Comparison of ENCODE assay signal across 22 mouse cellular contexts in the genomic region with DNA sequence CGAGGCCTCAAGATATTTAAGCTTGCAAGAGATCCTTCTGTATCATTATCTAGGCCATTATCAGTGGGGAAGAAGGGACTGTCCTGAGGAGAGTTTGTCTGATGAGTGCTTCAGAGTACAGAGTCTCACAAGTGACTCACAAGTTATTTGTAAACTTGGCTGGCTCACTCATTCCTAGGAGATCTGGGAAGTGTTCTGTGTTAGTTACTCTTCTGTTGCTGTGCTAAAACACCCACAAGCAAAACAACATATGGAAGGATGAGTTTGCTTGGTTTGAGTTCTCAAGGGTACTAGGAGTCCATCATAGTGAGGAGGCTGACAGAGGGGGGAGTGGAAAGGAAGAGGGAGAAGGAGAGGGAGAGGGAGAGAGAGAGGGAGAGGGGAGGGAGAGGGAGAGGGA.
A peak's percentile ranks its signal among the peaks of the same experiment; 100 is the strongest.
DNase-seq lines count a peak whose midpoint lies in the region; ATAC-seq and TF ChIP-seq lines count a peak whose summit lies in the region.
"Had no signal": no experiment of that assay in that cellular context is flagged by ENCODE, and none has a peak within 500 bp of the region (broad histone marks: within the 10 kb centered on the region; RNA-seq: fewer than 3 reads in every experiment).

No protein-coding gene starts in this region.

- no peak overlapping the region for H3K4me3 ChIP-seq in forebrain, postnatal 0 days (ENCODE audit: low read depth, low read length)
- H3K4me3 ChIP-seq in forebrain, embryonic 16.5 days (replicated peaks; ENCODE audit: low read length), result no peak overlapping the region
- H3K4me3 ChIP-seq in stomach, postnatal 0 days (ENCODE audit: low read depth, low read length), result no peak overlapping the region
- H3K4me3 ChIP-seq: embryonic facial prominence, embryonic 13.5 days; erythroblast, embryonic 14.5 days; forebrain, embryonic 10.5 days; gastrocnemius, adult 2 months; heart, embryonic 12.5 days; hindbrain, embryonic 10.5 days; hindbrain, embryonic 15.5 days had no signal

- H3K9ac ChIP-seq in forebrain, postnatal 0 days, result no peak overlapping the region
- no peak overlapping the region for H3K9ac ChIP-seq in forebrain, embryonic 16.5 days (replicated peaks; ENCODE audit: low read depth, low read length)
- H3K9ac ChIP-seq in stomach, postnatal 0 days (ENCODE audit: low read length), result no peak overlapping the region
- H3K9ac ChIP-seq: embryonic facial prominence, embryonic 13.5 days; heart, embryonic 12.5 days; hindbrain, embryonic 15.5 days had no signal

- no peaks in the 10 kb centered on the region for H3K9me3 ChIP-seq in forebrain, postnatal 0 days (ENCODE audit: low read length)
- no peaks in the 10 kb centered on the region for H3K9me3 ChIP-seq in forebrain, embryonic 16.5 days (ENCODE audit: control insufficient read depth, low read length)
- no peaks in the 10 kb centered on the region for H3K9me3 ChIP-seq in stomach, postnatal 0 days (ENCODE audit: control insufficient read depth, low read length)
- H3K9me3 ChIP-seq: embryonic facial prominence, embryonic 13.5 days; forebrain, embryonic 10.5 days; heart, embryonic 12.5 days; hindbrain, embryonic 10.5 days; hindbrain, embryonic 15.5 days had no signal

- peak; percentile 62 for ATAC-seq in forebrain, postnatal 0 days
- no peak for ATAC-seq in forebrain, embryonic 16.5 days
- 0 out of 2 replicates have a peak, but pooled peaks have one; percentile 32 for ATAC-seq in stomach, postnatal 0 days (ENCODE audit: low FRiP score, low TSS enrichment)
- ATAC-seq: forebrain, embryonic 14.5 days; inflammation-experienced regulatory T-cells, adult 6 months had no signal

- TF ChIP-seq EP300 in stomach, postnatal 0 days (optimal IDR thresholded peaks at IDR 0.05), result no peak

- no peaks in the 10 kb centered on the region for H3K27me3 ChIP-seq in forebrain, postnatal 0 days (ENCODE audit: insufficient read depth, low read length)
- H3K27me3 ChIP-seq in forebrain, embryonic 16.5 days (replicated peaks; ENCODE audit: control insufficient read depth, insufficient read depth, low read length), result no peaks in the 10 kb centered on the region
- H3K27me3 ChIP-seq in stomach, postnatal 0 days (ENCODE audit: control insufficient read depth, insufficient read depth, low read length), result no peaks in the 10 kb centered on the region
- H3K27me3 ChIP-seq: heart, embryonic 12.5 days; hindbrain, embryonic 15.5 days had no signal

- no peak overlapping the region for H3K4me2 ChIP-seq in forebrain, postnatal 0 days (ENCODE audit: low read depth)
- no peak overlapping the region for H3K4me2 ChIP-seq in forebrain, embryonic 16.5 days (ENCODE audit: low read length)
- no peak overlapping the region for H3K4me2 ChIP-seq in stomach, postnatal 0 days (replicated peaks; ENCODE audit: low read depth)
- H3K4me2 ChIP-seq: embryonic facial prominence, embryonic 13.5 days; heart, embryonic 12.5 days; hindbrain, embryonic 15.5 days had no signal

- no peak for DNase-seq in forebrain, postnatal 0 days
- DNase-seq in left cerebral cortex, postnatal 25 days (ENCODE audit: low spot score in 2 of 2), result peak; percentile 17 to 71
- no peak for DNase-seq in left cerebral cortex, postnatal 36 days (ENCODE audit: low spot score in 2 of 2)
- DNase-seq in 3T3-L1 (ENCODE audit: low read depth, low spot score), result peak; percentile 3
- no peak for DNase-seq in stomach, postnatal 0 days (ENCODE audit: low spot score)
- no peak for DNase-seq in adrenal gland, adult 8-10 months
- DNase-seq: adrenal gland, adult 2 months; adrenal gland, postnatal 36 days; cerebellum, adult 11-12 months; cerebellum, adult 9-10 months; cerebellum, postnatal 25 days; gastrocnemius, adult 2 months; gastrocnemius, postnatal 25 days had no signal

- no peak for TF ChIP-seq CTCF in forebrain, postnatal 0 days (IDR thresholded peaks at IDR 0.05; ENCODE audit: low read depth)
- TF ChIP-seq CTCF in stomach, postnatal 0 days (IDR thresholded peaks at IDR 0.05; ENCODE audit: low read depth), result no peak

- intact Hi-C loops in left cerebral cortex, postnatal 25 days (cut with DNase I), result no loop called here
- intact Hi-C loops in left cerebral cortex, postnatal 36 days (cut with DNase I), result no loop called here

- H3K27ac ChIP-seq in forebrain, postnatal 0 days (ENCODE audit: low read depth, low read length), result no peak overlapping the region
- no peak overlapping the region for H3K27ac ChIP-seq in forebrain, embryonic 16.5 days (ENCODE audit: low read length)
- H3K27ac ChIP-seq in stomach, postnatal 0 days (replicated peaks), result no peak overlapping the region
- H3K27ac ChIP-seq: embryonic facial prominence, embryonic 13.5 days; forebrain, embryonic 10.5 days; gastrocnemius, adult 2 months; hindbrain, embryonic 10.5 days; hindbrain, embryonic 15.5 days had no signal

- no peaks in the 10 kb centered on the region for H3K4me1 ChIP-seq in forebrain, postnatal 0 days (ENCODE audit: insufficient read depth)
- peaks cover 9% of the 10 kb centered on the region; the same call in 1 of the 2 replicates for H3K4me1 ChIP-seq in forebrain, embryonic 16.5 days (replicated peaks; ENCODE audit: control insufficient read depth, insufficient read depth, low read length)
- no peaks in the 10 kb centered on the region for H3K4me1 ChIP-seq in stomach, postnatal 0 days (replicated peaks; ENCODE audit: control insufficient read depth, insufficient read depth)

- H3K36me3 ChIP-seq in forebrain, postnatal 0 days (ENCODE audit: insufficient read depth), result no peaks in the 10 kb centered on the region
- no peaks in the 10 kb centered on the region for H3K36me3 ChIP-seq in forebrain, embryonic 16.5 days (ENCODE audit: control insufficient read depth, insufficient read depth)
- H3K36me3 ChIP-seq in stomach, postnatal 0 days (ENCODE audit: control insufficient read depth, insufficient read depth, low read length), result no peaks in the 10 kb centered on the region
- H3K36me3 ChIP-seq: embryonic facial prominence, embryonic 13.5 days; forebrain, embryonic 10.5 days; heart, embryonic 12.5 days; hindbrain, embryonic 10.5 days; hindbrain, embryonic 15.5 days had no signal

- 76% methylated on average over 1 of the region's 1 CpGs for WGBS in forebrain, postnatal 0 days
- 97% methylated on average over 1 of the region's 1 CpGs for WGBS in forebrain, embryonic 16.5 days
- WGBS in stomach, postnatal 0 days, result 52% methylated on average over 1 of the region's 1 CpGs

Comparison
In these comparisons a context has a peak if more than half of its experiments do, and no peak if none do; other contexts are left out.
1. DNase-seq: peak in left cerebral cortex, postnatal 25 days (2 of 2) and 3T3-L1 (single experiment); none in forebrain, postnatal 0 days (single experiment), left cerebral cortex, postnatal 36 days (0 of 2), stomach, postnatal 0 days (single experiment) and adrenal gland, adult 8-10 months (single experiment).